ENCODE assay signal across 8 mouse cellular contexts in the genomic region with DNA sequence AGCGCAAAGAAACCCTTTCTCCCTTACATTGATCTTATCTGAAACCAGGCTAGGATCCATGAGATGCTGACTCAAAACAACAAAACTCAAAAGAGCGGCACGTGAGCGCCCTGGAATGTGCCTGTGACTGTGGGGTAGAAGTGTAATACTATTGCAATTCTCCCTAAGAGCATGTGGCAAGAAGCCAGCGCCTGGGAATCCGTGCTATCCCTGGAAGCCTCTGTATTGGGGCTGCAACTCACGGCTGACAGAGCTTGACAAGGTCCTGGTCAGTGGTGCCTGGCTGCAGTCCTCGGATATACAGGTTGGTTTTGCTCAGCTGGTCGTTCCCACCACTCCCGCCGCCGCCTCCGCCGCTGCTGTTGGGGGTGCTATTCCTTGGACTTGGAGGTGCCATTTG. TPM values are rescaled to one million over a fixed set of nuclear protein-coding genes. Genes with fewer than 3 reads are reported as not detected.
A peak's percentile ranks its signal among the peaks of the same experiment; 100 is the strongest.
DNase-seq lines count a peak whose midpoint lies in the region; ATAC-seq and TF ChIP-seq lines count a peak whose summit lies in the region.

No protein-coding gene starts in this region.

- peak overlapping the region; percentile 90 for H3K27ac ChIP-seq in heart, embryonic 13.5 days (replicated peaks)
- H3K27ac ChIP-seq in liver, embryonic 11.5 days (ENCODE audit: low read depth, low read length) = no peak overlapping the region

- no peaks in the 10 kb centered on the region for H3K9me3 ChIP-seq in E14TG2a.4 (ENCODE audit: low read length)
- no peaks in the 10 kb centered on the region for H3K9me3 ChIP-seq in heart, embryonic 13.5 days
- no peaks in the 10 kb centered on the region for H3K9me3 ChIP-seq in liver, embryonic 11.5 days (ENCODE audit: control insufficient read depth, low read length)

- no peak for TF ChIP-seq CTCF in E14TG2a.4 (conservative IDR thresholded peaks at IDR 0.05; ENCODE audit: low read length)

- H3K4me2 ChIP-seq in heart, embryonic 13.5 days = peak overlapping the region; percentile 56
- no peak overlapping the region for H3K4me2 ChIP-seq in liver, embryonic 11.5 days

- peak overlapping the region; percentile 33 for H3K4me3 ChIP-seq in E14TG2a.4 (replicated peaks; ENCODE audit: low read length)
- peak overlapping the region; percentile 19; the same call in 1 of the 2 replicates for H3K4me3 ChIP-seq in heart, embryonic 13.5 days
- H3K4me3 ChIP-seq in liver, embryonic 11.5 days (ENCODE audit: low read depth, low read length) = no peak overlapping the region

- ATAC-seq in heart, embryonic 13.5 days (ENCODE audit: extremely low read depth, insufficient number of reproducible peaks, low FRiP score, low TSS enrichment) = peak; percentile 16
- ATAC-seq in liver, embryonic 11.5 days (replicated peaks; ENCODE audit: low FRiP score) = no peak

- H3K36me3 ChIP-seq in E14TG2a.4 (ENCODE audit: insufficient read depth, low read length) = peaks cover 16% of the 10 kb centered on the region
- H3K36me3 ChIP-seq in heart, embryonic 13.5 days = peaks cover 28% of the 10 kb centered on the region
- H3K36me3 ChIP-seq in liver, embryonic 11.5 days (ENCODE audit: control insufficient read depth, insufficient read depth, low read length) = no peaks in the 10 kb centered on the region

- peak overlapping the region; percentile 44; the same call in 1 of the 2 replicates for H3K9ac ChIP-seq in heart, embryonic 13.5 days
- H3K9ac ChIP-seq in liver, embryonic 11.5 days (ENCODE audit: low read depth, low read length) = no peak overlapping the region

- no peaks in the 10 kb centered on the region for H3K27me3 ChIP-seq in E14TG2a.4 (ENCODE audit: insufficient read depth, low read length)
- no peaks in the 10 kb centered on the region for H3K27me3 ChIP-seq in heart, embryonic 13.5 days (replicated peaks)
- no peaks in the 10 kb centered on the region for H3K27me3 ChIP-seq in liver, embryonic 11.5 days (replicated peaks; ENCODE audit: control insufficient read depth, insufficient read depth, low read length)

- peaks cover 38% of the 10 kb centered on the region for H3K4me1 ChIP-seq in E14TG2a.4 (replicated peaks; ENCODE audit: low read depth, low read length)
- peaks cover 47% of the 10 kb centered on the region for H3K4me1 ChIP-seq in heart, embryonic 13.5 days
- H3K4me1 ChIP-seq in liver, embryonic 11.5 days (replicated peaks; ENCODE audit: control insufficient read depth, insufficient read depth, low read length) = 0 out of 2 replicates have a peak, but pooled peaks cover 4% of the 10 kb centered on the region

- 45% methylated on average over 14 of the region's 14 CpGs for WGBS in heart, embryonic 13.5 days
- 82% methylated on average over 14 of the region's 14 CpGs for WGBS in liver, embryonic 11.5 days

- peak; percentile 76 for DNase-seq in adrenal gland, postnatal 10 days
- DNase-seq in lung, adult 18-20 months = peak; percentile 71 to 78
- DNase-seq in retina, embryonic 14.5 days (ENCODE audit: low spot score) = no peak
- no peak for DNase-seq in left cerebral cortex, adult 8-10 months (ENCODE audit: low spot score in 2 of 2)
- no peak for DNase-seq in embryo, embryonic 11 days
- DNase-seq in liver, embryonic 11.5 days (ENCODE audit: low spot score) = no peak

RNA-seq across cellular contexts. Expression of a gene that starts 29.2 kb away (rescaled TPM):
- 10 to 100 TPM; 65.3 to 74.8 TPM for total RNA-seq in adrenal gland, postnatal 10 days (2021)
- polyA plus RNA-seq in heart, embryonic 13.5 days (2015; fragmentation: Nextera tagmentation; extraction: Ambion mirVana) = 35.4 and 37.3 TPM in 2 replicates
- total RNA-seq in left cerebral cortex, adult 8-10 months (2022) = 10 to 100 TPM; 14.3 to 18.7 (median 17.1) TPM
- 14.6 and 17.0 TPM in 2 replicates for polyA plus RNA-seq in liver, embryonic 11.5 days (2014; fragmentation: Nextera tagmentation; extraction: Ambion mirVana)

RNA-seq across cellular contexts. Expression of a gene that starts 43.3 kb away (rescaled TPM):
- total RNA-seq in adrenal gland, postnatal 10 days (2021) = 10 to 100 TPM; 12.8 to 22.3 TPM
- polyA plus RNA-seq in heart, embryonic 13.5 days (2015; fragmentation: Nextera tagmentation; extraction: Ambion mirVana) = 0.53 and 0.96 TPM in 2 replicates
- total RNA-seq in left cerebral cortex, adult 8-10 months (2022) = 10 to 100 TPM; 32.6 to 36.0 (median 34.0) TPM
- polyA plus RNA-seq in liver, embryonic 11.5 days (2014; fragmentation: Nextera tagmentation; extraction: Ambion mirVana) = 3.1 and 3.4 TPM in 2 replicates

RNA-seq across cellular contexts. Expression of a gene that starts 59.6 kb away (rescaled TPM):
- 10 to 100 TPM; 37.1 to 51.9 TPM for total RNA-seq in adrenal gland, postnatal 10 days (2021)
- 7.4 and 8.0 TPM in 2 replicates for polyA plus RNA-seq in heart, embryonic 13.5 days (2015; fragmentation: Nextera tagmentation; extraction: Ambion mirVana)
- 10 to 100 TPM; 36.4 to 39.1 (median 38.4) TPM for total RNA-seq in left cerebral cortex, adult 8-10 months (2022)
- 11.1 and 13.0 TPM in 2 replicates for polyA plus RNA-seq in liver, embryonic 11.5 days (2014; fragmentation: Nextera tagmentation; extraction: Ambion mirVana)

Comparison
In these comparisons a context has a peak if more than half of its experiments do, and no peak if none do; other contexts are left out.
1. DNase-seq: peak in adrenal gland, postnatal 10 days (single experiment) and lung, adult 18-20 months (2 of 2); none in retina, embryonic 14.5 days (single experiment), left cerebral cortex, adult 8-10 months (0 of 2), embryo, embryonic 11 days (single experiment) and liver, embryonic 11.5 days (single experiment).